Mouse (Mus musculus): Measurements from ENCODE around the gene Vps35. TPM values are rescaled to one million over a fixed set of nuclear protein-coding genes. Genes with fewer than 3 reads are reported as not detected.

The Vps35 gene
- polyA plus RNA-seq, 1 experiment = 33.3 TPM

DNA sequence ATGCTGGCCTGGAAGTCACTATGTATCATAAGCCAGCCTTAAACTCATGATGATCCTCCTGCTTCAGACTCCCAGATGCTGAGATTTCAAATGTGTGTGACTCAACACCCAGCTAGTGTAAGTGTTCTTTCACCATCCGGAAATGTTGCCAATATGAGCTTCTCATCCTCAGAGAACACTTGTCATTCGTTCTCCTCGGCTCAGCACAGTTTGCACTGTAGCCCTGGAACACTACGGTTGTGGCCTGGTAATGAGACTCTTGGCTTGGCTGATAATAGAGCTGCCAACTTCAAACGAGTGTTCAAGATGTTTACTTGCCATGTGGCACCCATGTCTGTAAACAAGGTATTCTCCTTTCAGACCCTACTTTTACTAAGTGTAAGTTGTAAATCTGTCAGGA, 3.9 kb upstream of the Vps35 start:
- Histone ChIP-seq H3K27me3 (replicated peaks; ENCODE audit: control insufficient read depth, insufficient read depth, low read length) (no peaks in the 10 kb centered on the region), H3K27ac (ENCODE audit: insufficient read depth, low read depth, low read length) (no peak overlapping the region), H3K36me3 (ENCODE audit: control insufficient read depth, insufficient read depth, low read length) (peaks cover 4% of the 10 kb centered on the region; the same call in 1 of the 2 replicates), H3K4me3 (ENCODE audit: insufficient read depth, low read depth, low read length) (no peak overlapping the region), H3K4me1 (ENCODE audit: control insufficient read depth, insufficient read depth, low read length) (peaks cover 7% of the 10 kb centered on the region; the same call in 1 of the 2 replicates)
- 82% methylated on average over 5 of the region's 5 CpGs for whole genome bisulfite sequencing
- TF ChIP-seq CTCF (conservative IDR thresholded peaks at IDR 0.05; ENCODE audit: insufficient read depth, insufficient read length, low read depth, low read length) (no peak), POLR2A (IDR thresholded peaks at IDR 0.05; ENCODE audit: low read depth, low read length) (no peak)
- DNase-seq = no peak

DNA sequence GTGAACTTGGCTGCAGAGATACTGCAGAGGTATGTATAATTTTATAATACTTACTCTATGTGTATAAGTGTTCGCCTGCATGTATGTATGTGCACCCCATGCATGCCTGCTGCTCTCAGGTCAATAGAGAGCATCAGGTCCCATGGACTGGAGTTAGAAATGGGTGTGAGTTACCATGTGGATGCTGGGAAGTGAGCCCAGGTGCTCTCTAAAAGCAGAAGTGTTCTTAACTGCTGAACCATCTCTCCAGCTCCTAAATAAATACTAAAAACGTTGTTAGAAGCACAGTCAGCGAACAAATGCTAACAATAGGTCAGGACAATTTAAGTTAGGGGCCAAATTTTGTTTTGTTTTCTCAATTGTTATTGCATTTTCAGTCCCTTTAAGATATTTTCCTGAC, 3.3 kb upstream of the Vps35 start:
- Histone ChIP-seq H3K27me3 (replicated peaks; ENCODE audit: control insufficient read depth, insufficient read depth, low read length) (no peaks in the 10 kb centered on the region), H3K4me1 (ENCODE audit: control insufficient read depth, insufficient read depth, low read length) (peaks cover 7% of the 10 kb centered on the region; the same call in 1 of the 2 replicates), H3K4me3 (ENCODE audit: insufficient read depth, low read depth, low read length) (no peak overlapping the region), H3K36me3 (ENCODE audit: control insufficient read depth, insufficient read depth, low read length) (peaks cover 2% of the 10 kb centered on the region; the same call in 1 of the 2 replicates), H3K27ac (ENCODE audit: insufficient read depth, low read depth, low read length) (no peak overlapping the region)
- no peak for DNase-seq
- 85% methylated on average over 3 of the region's 3 CpGs for WGBS
- no peak for TF ChIP-seq CTCF (conservative IDR thresholded peaks at IDR 0.05; ENCODE audit: insufficient read depth, insufficient read length, low read depth, low read length)
- no peak for TF ChIP-seq POLR2A (IDR thresholded peaks at IDR 0.05; ENCODE audit: low read depth, low read length)

DNA sequence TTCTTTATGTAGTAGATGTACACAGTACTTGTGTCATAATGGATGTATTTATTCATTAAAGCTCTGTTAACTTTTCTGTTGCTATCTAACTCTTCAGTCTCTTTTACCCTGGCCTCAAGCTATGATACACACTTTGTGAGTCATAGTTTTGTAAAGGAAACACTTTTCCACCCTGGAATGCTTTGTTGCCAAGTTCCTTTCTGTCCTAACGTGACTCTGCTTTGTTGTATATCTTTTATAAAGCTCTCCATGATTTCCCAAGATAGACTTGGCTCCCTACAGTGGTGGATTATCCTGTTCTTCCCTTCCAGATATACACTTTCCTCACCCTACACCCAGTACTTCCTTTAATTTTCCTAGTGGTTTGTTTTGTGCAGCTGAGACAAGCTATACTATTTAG, 2.3 kb upstream of the Vps35 start:
- peaks cover 2% of the 10 kb centered on the region; the same call in 1 of the 2 replicates for H3K36me3 ChIP-seq (ENCODE audit: control insufficient read depth, insufficient read depth, low read length)
- no peak for DNase-seq
- H3K4me3 ChIP-seq (ENCODE audit: insufficient read depth, low read depth, low read length) = no peak overlapping the region
- 43% methylated on average over 1 of the region's 1 CpGs for WGBS
- no peak overlapping the region for H3K27ac ChIP-seq (ENCODE audit: insufficient read depth, low read depth, low read length)
- H3K27me3 ChIP-seq (replicated peaks; ENCODE audit: control insufficient read depth, insufficient read depth, low read length) = no peaks in the 10 kb centered on the region
- peaks cover 7% of the 10 kb centered on the region; the same call in 1 of the 2 replicates for H3K4me1 ChIP-seq (ENCODE audit: control insufficient read depth, insufficient read depth, low read length)
- no peak for TF ChIP-seq CTCF (conservative IDR thresholded peaks at IDR 0.05; ENCODE audit: insufficient read depth, insufficient read length, low read depth, low read length)
- no peak for TF ChIP-seq POLR2A (IDR thresholded peaks at IDR 0.05; ENCODE audit: low read depth, low read length)

DNA sequence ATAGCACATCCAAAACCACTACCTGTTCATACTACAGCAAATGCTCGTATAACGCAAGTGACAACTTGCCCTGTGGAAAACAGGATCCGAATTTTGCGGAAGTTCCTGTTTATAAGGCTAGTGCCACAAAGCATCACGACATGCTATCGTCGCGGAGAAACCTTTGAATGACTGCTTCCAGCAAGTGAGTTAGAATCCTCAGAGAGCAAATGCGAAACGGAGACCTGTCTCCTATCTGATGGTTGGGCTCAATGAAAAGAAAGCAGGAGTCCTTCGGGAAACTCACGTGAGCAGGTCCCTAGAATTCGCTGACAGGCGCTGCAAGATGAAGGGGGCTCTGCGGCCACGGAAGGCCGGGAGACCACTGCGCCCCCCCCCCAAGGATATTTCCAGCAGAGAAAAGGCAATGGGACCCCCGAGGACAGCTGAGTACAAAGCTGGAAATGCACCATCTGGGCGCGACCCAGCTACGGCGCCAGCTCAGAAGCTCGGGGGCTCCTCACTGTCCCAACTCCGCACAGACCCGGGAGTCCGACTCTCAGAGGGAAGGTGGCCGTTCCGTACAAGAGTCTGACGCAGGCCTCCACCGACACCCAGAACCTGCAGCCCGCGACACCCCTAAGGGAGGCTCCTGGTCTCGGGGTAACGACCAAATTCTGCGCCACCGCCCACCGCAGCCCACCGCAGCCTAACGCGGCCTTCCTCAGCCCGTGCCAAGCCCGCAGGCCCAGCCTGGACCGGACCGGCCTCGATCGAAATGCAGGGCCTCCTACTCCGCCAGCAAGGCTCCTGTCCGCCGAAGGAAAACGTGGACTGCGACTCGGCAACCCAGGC, 785 bp downstream of the Vps35 start:
- H3K36me3 ChIP-seq (ENCODE audit: control insufficient read depth, insufficient read depth, low read length) = no peaks in the 10 kb centered on the region
- H3K4me1 ChIP-seq (ENCODE audit: control insufficient read depth, insufficient read depth, low read length) = peaks cover 7% of the 10 kb centered on the region; the same call in 1 of the 2 replicates
- no peak for TF ChIP-seq CTCF (conservative IDR thresholded peaks at IDR 0.05; ENCODE audit: insufficient read depth, insufficient read length, low read depth, low read length)
- TF ChIP-seq POLR2A (IDR thresholded peaks at IDR 0.05; ENCODE audit: low read depth, low read length) = no peak
- peak overlapping the region; percentile 71 for H3K4me3 ChIP-seq (ENCODE audit: insufficient read depth, low read depth, low read length)
- under 1% methylated on average over 53 of the region's 53 CpGs for WGBS
- peak; percentile 12 for DNase-seq
- peak overlapping the region; percentile 53; the same call in 1 of the 2 replicates for H3K27ac ChIP-seq (ENCODE audit: insufficient read depth, low read depth, low read length)
- no peaks in the 10 kb centered on the region for H3K27me3 ChIP-seq (replicated peaks; ENCODE audit: control insufficient read depth, insufficient read depth, low read length)

DNA sequence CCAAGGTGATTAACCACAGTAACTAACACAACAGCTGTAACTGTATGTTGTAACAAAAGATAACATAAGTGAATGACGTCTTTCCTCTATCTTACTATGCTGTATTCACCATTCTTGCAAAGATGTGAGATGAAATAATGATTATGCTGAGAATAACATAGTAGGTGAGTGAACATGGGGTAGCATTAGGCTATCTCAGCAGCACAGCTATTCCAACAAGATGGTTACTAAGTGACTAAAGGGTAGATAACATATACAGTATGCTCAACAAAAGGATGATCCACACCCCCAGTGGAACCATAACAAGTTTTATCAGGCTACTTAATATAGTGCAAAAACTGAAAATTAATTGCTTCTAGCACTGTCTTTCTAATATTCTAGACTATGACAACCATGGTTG, 12.8 kb downstream of the Vps35 start:
- Histone ChIP-seq H3K27ac (ENCODE audit: insufficient read depth, low read depth, low read length) (no peak overlapping the region), H3K27me3 (replicated peaks; ENCODE audit: control insufficient read depth, insufficient read depth, low read length) (no peaks in the 10 kb centered on the region), H3K36me3 (ENCODE audit: control insufficient read depth, insufficient read depth, low read length) (peaks cover 7% of the 10 kb centered on the region), H3K4me1 (ENCODE audit: control insufficient read depth, insufficient read depth, low read length) (no peaks in the 10 kb centered on the region), H3K4me3 (ENCODE audit: insufficient read depth, low read depth, low read length) (no peak overlapping the region)
- DNase-seq = no peak
- WGBS = 93% methylated on average over 1 of the region's 1 CpGs
- TF ChIP-seq CTCF (conservative IDR thresholded peaks at IDR 0.05; ENCODE audit: insufficient read depth, insufficient read length, low read depth, low read length) (no peak), POLR2A (IDR thresholded peaks at IDR 0.05; ENCODE audit: low read depth, low read length) (no peak)

DNA sequence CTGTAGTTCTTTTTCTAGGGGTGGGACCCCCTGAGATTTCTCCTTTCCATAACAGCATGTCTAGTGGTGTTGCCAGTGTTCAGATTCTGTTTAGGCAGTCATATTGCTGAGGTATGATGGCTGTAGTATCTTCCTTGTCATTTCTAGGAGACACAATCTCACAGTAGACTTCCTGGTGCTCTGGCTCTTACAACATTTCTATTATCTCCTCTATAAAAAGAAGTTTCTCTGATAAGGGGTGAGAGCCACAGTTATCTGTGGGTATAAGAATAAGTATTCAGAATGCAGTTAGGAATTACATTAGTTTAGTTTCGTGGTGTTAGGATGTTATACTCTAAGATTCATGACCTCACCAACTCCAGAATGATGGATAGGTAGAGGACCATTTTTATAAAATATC, 72.3 kb downstream of the Vps35 start:
- DNase-seq = no peak
- Histone ChIP-seq H3K27ac (ENCODE audit: insufficient read depth, low read depth, low read length) (no peak overlapping the region), H3K27me3 (replicated peaks; ENCODE audit: control insufficient read depth, insufficient read depth, low read length) (no peaks in the 10 kb centered on the region), H3K36me3 (ENCODE audit: control insufficient read depth, insufficient read depth, low read length) (no peaks in the 10 kb centered on the region), H3K4me1 (ENCODE audit: control insufficient read depth, insufficient read depth, low read length) (no peaks in the 10 kb centered on the region), H3K4me3 (ENCODE audit: insufficient read depth, low read depth, low read length) (no peak overlapping the region)
- WGBS = 68% methylated on average over 1 of the region's 1 CpGs
- TF ChIP-seq CTCF (conservative IDR thresholded peaks at IDR 0.05; ENCODE audit: insufficient read depth, insufficient read length, low read depth, low read length) (no peak), POLR2A (IDR thresholded peaks at IDR 0.05; ENCODE audit: low read depth, low read length) (no peak)

DNA sequence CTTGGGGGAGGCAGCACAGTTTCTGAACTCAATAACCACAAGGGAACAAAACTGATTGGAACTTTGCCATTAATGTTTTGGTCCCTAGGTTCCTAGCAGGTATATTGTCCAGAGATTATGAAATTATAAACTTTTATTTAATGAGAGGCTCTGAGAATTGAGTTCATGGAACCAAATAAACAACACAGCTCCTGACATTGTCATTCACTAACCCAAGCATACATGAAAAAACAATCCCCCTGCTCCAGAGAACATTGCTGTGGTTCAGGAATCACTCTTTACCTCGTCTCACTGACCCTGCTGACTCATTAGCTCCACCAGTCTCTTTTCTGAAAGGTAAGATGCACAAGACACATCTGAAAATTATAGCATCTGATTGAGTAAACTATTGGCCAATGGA, 73.9 kb downstream of the Vps35 start, which contains the start of gene Olfr371:
Gene Olfr371, plus strand, starts transcription at position 301 of the 400 bp plus-strand sequence.
- TF ChIP-seq POLR2A (IDR thresholded peaks at IDR 0.05; ENCODE audit: low read depth, low read length) (no peak), CTCF (conservative IDR thresholded peaks at IDR 0.05; ENCODE audit: insufficient read depth, insufficient read length, low read depth, low read length) (no peak)
- no peak for DNase-seq
- 22% methylated on average over 1 of the region's 1 CpGs for WGBS

More for the DNA sequence above, 73.9 kb downstream of the Vps35 start, which contains the start of gene Olfr371:
- no peaks in the 10 kb centered on the region for H3K36me3 ChIP-seq (ENCODE audit: control insufficient read depth, insufficient read depth, low read length)
- no peaks in the 10 kb centered on the region for H3K4me1 ChIP-seq (ENCODE audit: control insufficient read depth, insufficient read depth, low read length)
- no peak within 1 kb of the TSS for H3K4me3 ChIP-seq (ENCODE audit: insufficient read depth, low read depth, low read length)
- H3K27ac ChIP-seq (ENCODE audit: insufficient read depth, low read depth, low read length) = no peak within 1 kb of the TSS
- no peaks in the 10 kb centered on the region for H3K27me3 ChIP-seq (replicated peaks; ENCODE audit: control insufficient read depth, insufficient read depth, low read length)

All from kidney, adult 2 months (tissue).